Mouse (Mus musculus) left cerebral cortex, postnatal 4 days (tissue): ENCODE results near the gene Rfx3. TPM values are rescaled to one million over a fixed set of nuclear protein-coding genes. Genes with fewer than 3 reads are reported as not detected.

ENCODE experiments used
- DNase-seq: peaks from one replicate; pipeline ENCODE4 v3.0.0-alpha.2; 2022
- intact Hi-C: fragments of 180-260 bp; cut with DNase I; formaldehyde crosslinking; loops from one replicate; pipeline ENCODE4 v1.15.1; 2025
- total RNA-seq, 2 experiments: library from RNA; stranded (reverse); gene quantifications; 2 replicates each; pipeline ENCODE4 v1.2.3; 2021

Rfx3 gene
- total RNA-seq, 2 experiments from 2014 or later, result 83.3 to 96.0 TPM

- no peak for DNase-seq
- intact Hi-C loops, result no loop called here
Measured at GRCm38 (mm10) chr19:27747301-27747700, 263.7 kb downstream of the Rfx3 start.

DNA sequence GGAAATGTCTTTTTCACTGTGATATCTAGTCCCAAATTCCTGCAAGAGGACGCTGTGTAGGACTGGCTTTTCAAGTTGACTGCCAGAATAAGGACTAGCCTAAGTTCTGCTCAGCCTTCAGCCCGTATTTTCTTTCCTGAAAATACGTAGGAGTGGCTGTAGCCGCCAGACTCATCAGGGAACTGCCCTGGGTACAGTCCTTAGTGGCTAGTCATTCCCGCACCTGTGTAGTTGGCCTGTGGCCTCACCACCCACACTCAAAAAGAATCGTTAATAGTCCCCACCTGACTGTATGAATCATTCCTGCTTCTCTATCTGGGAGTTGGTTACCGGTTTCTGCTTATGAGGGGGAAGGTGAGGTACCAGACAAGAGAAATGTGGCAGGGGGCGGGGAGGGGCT, 272.1 kb downstream of the Rfx3 start:
- intact Hi-C loops, result no loop called here
- DNase-seq, result no peak

- no peak for DNase-seq
- intact Hi-C loops, result no loop called here
Measured at GRCm38 (mm10) chr19:27736571-27736970, 274.4 kb downstream of the Rfx3 start.

DNA sequence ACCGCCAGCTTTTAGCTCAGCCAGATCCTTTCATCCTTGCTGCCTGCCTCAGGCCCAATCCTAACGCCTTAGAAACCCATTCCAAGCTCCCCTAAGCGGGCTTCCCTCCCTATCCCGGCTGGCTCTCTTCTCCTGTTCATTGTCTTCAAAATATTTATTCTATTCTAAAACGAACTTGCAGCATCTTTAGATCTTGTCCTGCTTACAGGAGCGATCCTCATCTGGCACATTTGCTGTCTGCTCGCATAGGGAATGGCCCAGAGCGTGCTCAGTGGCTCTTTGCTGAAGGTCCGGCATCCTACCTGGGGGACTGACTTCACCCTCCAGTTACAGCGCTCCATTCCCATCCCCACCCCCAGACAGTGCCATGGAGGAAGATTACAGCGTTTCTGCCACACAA, 292.0 kb downstream of the Rfx3 start:
- intact Hi-C loops, result no loop called here
- no peak for DNase-seq

GRCm38 (mm10) chr19:27716274-27716673, 294.7 kb downstream of the Rfx3 start:
- DNase-seq, result no peak
- intact Hi-C loops, result no loop called here
